Mouse (Mus musculus) layer of hippocampus, postnatal 14 days (tissue): ENCODE measurements at regions not wholly inside any gene's neighbourhood (a gene's known extent, or its start where the extent isn't known, plus 50 kb on each side); places are given as distances from the start of the nearest gene placed in this dataset.
A peak's percentile ranks its signal among the peaks of the same experiment; 100 is the strongest.

Experiments used
- DNase-seq, 2 experiments: peaks; one replicate each; pipeline ENCODE4 v3.0.0; 2021 to 2022; ENCODE audit warnings: low spot score in 2 of 2, mixed read lengths in 1 of 2

GRCm38 (mm10) chr7:70588061-70588460 is 221.5 kb upstream of the Nr2f2 start:
- no peak for DNase-seq

- DNase-seq: no peak
Measured at GRCm38 (mm10) chr7:70584480-70584879, 217.9 kb upstream of the Nr2f2 start.

GRCm38 (mm10) chr7:70576112-70576910 is 209.8 kb upstream of the Nr2f2 start:
- no peak for DNase-seq

- no peak for DNase-seq
Measured at GRCm38 (mm10) chr7:70575614-70576013, 209.1 kb upstream of the Nr2f2 start.

- DNase-seq: no peak
Measured at GRCm38 (mm10) chr7:70574194-70574593, 207.7 kb upstream of the Nr2f2 start.

GRCm38 (mm10) chr7:70565034-70565433 is 198.5 kb upstream of the Nr2f2 start:
- no peak for DNase-seq

GRCm38 (mm10) chr7:70548936-70549450 is 182.5 kb upstream of the Nr2f2 start:
- DNase-seq: no peak

GRCm38 (mm10) chr7:70541881-70542665 is 175.5 kb upstream of the Nr2f2 start:
- no peak for DNase-seq

GRCm38 (mm10) chr7:70539121-70539642 is 172.6 kb upstream of the Nr2f2 start:
- no peak for DNase-seq

GRCm38 (mm10) chr7:70536046-70536445 is 169.5 kb upstream of the Nr2f2 start:
- DNase-seq: no peak

- peak in 1 of 2 experiments; percentile 52 for DNase-seq
Measured at GRCm38 (mm10) chr7:70533552-70533951, 167.0 kb upstream of the Nr2f2 start.

GRCm38 (mm10) chr7:70527921-70528320 is 161.4 kb upstream of the Nr2f2 start:
- no peak for DNase-seq

- DNase-seq: no peak
Measured at GRCm38 (mm10) chr7:70525372-70525771, 158.8 kb upstream of the Nr2f2 start.

GRCm38 (mm10) chr7:70524744-70525143 is 158.2 kb upstream of the Nr2f2 start:
- no peak for DNase-seq

GRCm38 (mm10) chr7:70524251-70524650 is 157.7 kb upstream of the Nr2f2 start:
- no peak for DNase-seq

GRCm38 (mm10) chr7:70516741-70517140 is 150.2 kb upstream of the Nr2f2 start:
- no peak for DNase-seq

- no peak for DNase-seq
Measured at GRCm38 (mm10) chr7:70515341-70515851, 148.9 kb upstream of the Nr2f2 start.

- no peak for DNase-seq
Measured at GRCm38 (mm10) chr7:70514666-70515065, 148.1 kb upstream of the Nr2f2 start.

GRCm38 (mm10) chr7:70512354-70512753 is 145.8 kb upstream of the Nr2f2 start:
- no peak for DNase-seq

- no peak for DNase-seq
Measured at GRCm38 (mm10) chr7:70505671-70506181, 139.2 kb upstream of the Nr2f2 start.

GRCm38 (mm10) chr7:70501821-70502220 is 135.3 kb upstream of the Nr2f2 start:
- no peak for DNase-seq
